Mouse (Mus musculus) stomach, postnatal 0 days (tissue): ENCODE results near the gene Fam83g.

ENCODE experiments used
- CTCF ChIP-seq: IDR thresholded peaks from 2 replicates; pipeline ENCODE4 v1.5.1; 2016; ENCODE audit warnings: antibody characterized with exemption, low read depth, mild to moderate bottlenecking, moderate library complexity
- EP300 ChIP-seq: optimal IDR thresholded peaks from 2 replicates; pipeline ENCODE3; 2016; ENCODE audit warnings: antibody characterized with exemption

GRCm38 (mm10) chr11:61652686-61653447 lies 31.0 kb upstream of the Fam83g start, which contains the start of gene Grap:
- no peak for TF ChIP-seq CTCF
- TF ChIP-seq EP300: no peak
